8 mouse cellular contexts compared by ENCODE assay signal in the genomic region with DNA sequence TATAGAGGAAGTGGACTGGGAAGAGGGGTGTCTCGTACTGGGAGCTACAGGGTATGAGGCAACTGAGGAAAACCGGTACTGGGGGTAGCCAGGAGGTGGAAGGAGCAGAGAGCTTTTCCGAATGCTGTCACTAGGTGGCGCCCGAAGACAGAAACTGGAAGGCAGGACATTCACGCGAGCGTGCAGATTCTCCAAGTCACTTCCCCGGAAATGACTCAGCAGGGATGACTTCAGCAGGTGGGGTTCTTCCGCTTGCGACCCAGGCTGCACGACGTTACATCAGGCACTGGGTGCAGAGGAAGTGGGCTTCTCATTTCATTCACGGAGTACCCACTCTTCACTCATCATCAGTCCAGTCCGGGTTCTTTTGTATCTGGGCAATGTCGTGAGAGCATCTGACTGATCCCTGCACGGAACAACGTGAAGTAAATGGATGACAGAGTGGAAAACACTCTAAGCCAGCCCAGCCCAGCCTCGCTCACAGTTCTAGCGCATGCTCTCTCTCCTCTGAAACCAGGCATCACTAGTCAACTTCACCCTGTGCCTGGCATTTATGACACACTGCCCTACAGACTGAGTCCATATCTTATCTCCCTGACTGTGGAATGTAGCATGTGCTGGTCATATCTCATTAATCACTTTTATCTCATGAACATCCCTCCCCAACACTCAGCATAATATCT. TPM values are rescaled to one million over a fixed set of nuclear protein-coding genes. Genes with fewer than 3 reads are reported as not detected.
DNase-seq lines count a peak whose midpoint lies in the region; ATAC-seq and TF ChIP-seq lines count a peak whose summit lies in the region.

No protein-coding gene starts in this region.

- no peaks in the 10 kb centered on the region for H3K27me3 ChIP-seq in embryonic facial prominence, embryonic 15.5 days
- H3K27me3 ChIP-seq in heart, embryonic 10.5 days (ENCODE audit: insufficient read depth, poor library complexity, severe bottlenecking) = no peaks in the 10 kb centered on the region; the same call in 1 of the 2 replicates
- H3K27me3 ChIP-seq in kidney, embryonic 15.5 days = 0 out of 2 replicates have a peak, but pooled peaks cover 4% of the 10 kb centered on the region

- peak; percentile 90 for TF ChIP-seq CTCF in bone marrow, adult 2 months (IDR thresholded peaks at IDR 0.05; ENCODE audit: control insufficient read depth, insufficient read depth, low read length)

- peak; percentile 74; the same call in 1 of the 2 replicates for ATAC-seq in embryonic facial prominence, embryonic 15.5 days (ENCODE audit: insufficient number of reproducible peaks, low FRiP score, low TSS enrichment, low read depth)
- ATAC-seq in kidney, embryonic 15.5 days (replicated peaks; ENCODE audit: low FRiP score) = peak; percentile 88
- ATAC-seq in monocyte, adult 5-6 weeks (replicated peaks; ENCODE audit: insufficient number of reproducible peaks, low FRiP score, low TSS enrichment, poor library complexity, severe bottlenecking) = peak; percentile 57

- peak overlapping the region; percentile 25 for H3K4me3 ChIP-seq in bone marrow, adult 2 months (replicated peaks; ENCODE audit: control insufficient read depth, low read depth, low read length)
- peak overlapping the region; percentile 32 for H3K4me3 ChIP-seq in embryonic facial prominence, embryonic 15.5 days (replicated peaks)
- peak overlapping the region; percentile 53 for H3K4me3 ChIP-seq in heart, embryonic 10.5 days
- peak overlapping the region; percentile 39 for H3K4me3 ChIP-seq in kidney, embryonic 15.5 days (replicated peaks)

- peaks cover 10% of the 10 kb centered on the region for H3K4me1 ChIP-seq in bone marrow, adult 2 months (ENCODE audit: control insufficient read depth, insufficient read depth, low read length)
- H3K4me1 ChIP-seq in embryonic facial prominence, embryonic 15.5 days = no peaks in the 10 kb centered on the region
- peaks cover 14% of the 10 kb centered on the region for H3K4me1 ChIP-seq in heart, embryonic 10.5 days
- peaks cover 8% of the 10 kb centered on the region for H3K4me1 ChIP-seq in kidney, embryonic 15.5 days

- no peak for TF ChIP-seq POLR2A in bone marrow, adult 2 months (IDR thresholded peaks at IDR 0.05; ENCODE audit: borderline replicate concordance, control insufficient read depth, low read depth, low read length)

- H3K9me3 ChIP-seq in embryonic facial prominence, embryonic 15.5 days (replicated peaks) = 0 out of 2 replicates have a peak, but pooled peaks cover 6% of the 10 kb centered on the region
- H3K9me3 ChIP-seq in heart, embryonic 10.5 days = 0 out of 2 replicates have a peak, but pooled peaks cover 3% of the 10 kb centered on the region
- peaks cover 4% of the 10 kb centered on the region; the same call in 1 of the 2 replicates for H3K9me3 ChIP-seq in kidney, embryonic 15.5 days (replicated peaks)

- WGBS in bone marrow, adult 2 months = 4% methylated on average over 20 of the region's 20 CpGs
- 12% methylated on average over 20 of the region's 20 CpGs for WGBS in embryonic facial prominence, embryonic 15.5 days
- WGBS in heart, embryonic 10.5 days = 16% methylated on average over 20 of the region's 20 CpGs
- 17% methylated on average over 20 of the region's 20 CpGs for WGBS in kidney, embryonic 15.5 days

- no peaks in the 10 kb centered on the region for H3K36me3 ChIP-seq in embryonic facial prominence, embryonic 15.5 days
- no peaks in the 10 kb centered on the region for H3K36me3 ChIP-seq in heart, embryonic 10.5 days
- H3K36me3 ChIP-seq in kidney, embryonic 15.5 days = no peaks in the 10 kb centered on the region

- peak overlapping the region; percentile 39; the same call in 1 of the 2 replicates for H3K27ac ChIP-seq in bone marrow, adult 2 months (ENCODE audit: control insufficient read depth, insufficient read depth, low read depth, low read length, poor library complexity)
- no peak overlapping the region for H3K27ac ChIP-seq in embryonic facial prominence, embryonic 15.5 days (replicated peaks)
- H3K27ac ChIP-seq in heart, embryonic 10.5 days = peak overlapping the region; percentile 82
- H3K27ac ChIP-seq in kidney, embryonic 15.5 days = 0 out of 2 replicates have a peak overlapping the region, but pooled peaks have one; percentile 7

- H3K9ac ChIP-seq in embryonic facial prominence, embryonic 15.5 days = no peak overlapping the region
- 0 out of 2 replicates have a peak overlapping the region, but pooled peaks have one; percentile 23 for H3K9ac ChIP-seq in kidney, embryonic 15.5 days

- peak overlapping the region; percentile 50 for H3K4me2 ChIP-seq in embryonic facial prominence, embryonic 15.5 days (replicated peaks)
- H3K4me2 ChIP-seq in kidney, embryonic 15.5 days = peak overlapping the region; percentile 67

- DNase-seq in 416B (ENCODE audit: low read depth) = peak; percentile 93
- peak; percentile 94 for DNase-seq in heart, embryonic 10.5 days (ENCODE audit: low spot score)
- DNase-seq in liver = peak; percentile 89
- DNase-seq in spleen, postnatal 4 days (ENCODE audit: low spot score in 2 of 2) = peak; percentile 85 to 95

RNA-seq across cellular contexts. Expression of gene Tmprss13, which starts 18.3 kb away (rescaled TPM):
- 0.59 and 1.5 TPM in 2 replicates for polyA plus RNA-seq in bone marrow, adult 2 months (2011; ENCODE audit: insufficient read depth, insufficient read length, low replicate concordance, missing spikeins)
- 10.9 and 11.7 TPM in 2 replicates for polyA plus RNA-seq in embryonic facial prominence, embryonic 15.5 days (2015; fragmentation: Nextera tagmentation; extraction: Ambion mirVana)
- 0.23 and 0.29 TPM in 2 replicates for polyA plus RNA-seq in heart, embryonic 10.5 days (2016; fragmentation: Nextera tagmentation; extraction: Ambion mirVana)
- polyA plus RNA-seq in kidney, embryonic 15.5 days (2015; fragmentation: Nextera tagmentation; extraction: Ambion mirVana) = 0.23 and 0.38 TPM in 2 replicates
- 0.68 to 2.6 TPM in 2 of 3 replicates, not detected in the other for total RNA-seq in monocyte, adult 5-6 weeks (2017)

RNA-seq across cellular contexts. Expression of gene Il10ra, which starts 31.6 kb away (rescaled TPM):
- 16.0 and 32.8 TPM in 2 replicates for polyA plus RNA-seq in bone marrow, adult 2 months (2011; ENCODE audit: insufficient read depth, insufficient read length, low replicate concordance, missing spikeins)
- polyA plus RNA-seq in embryonic facial prominence, embryonic 15.5 days (2015; fragmentation: Nextera tagmentation; extraction: Ambion mirVana) = 1.4 and 1.7 TPM in 2 replicates
- 0.25 and 0.44 TPM in 2 replicates for polyA plus RNA-seq in heart, embryonic 10.5 days (2016; fragmentation: Nextera tagmentation; extraction: Ambion mirVana)
- 0.77 and 1.2 TPM in 2 replicates for polyA plus RNA-seq in kidney, embryonic 15.5 days (2015; fragmentation: Nextera tagmentation; extraction: Ambion mirVana)
- total RNA-seq in monocyte, adult 5-6 weeks (2017) = 358 to 411 TPM (median 369 TPM) in 3 replicates
